Mouse (Mus musculus): ENCODE measurements around the gene Hoxb5. TPM values are rescaled to one million over a fixed set of nuclear protein-coding genes. Genes with fewer than 3 reads are reported as not detected.
A peak's percentile ranks its signal among the peaks of the same experiment; 100 is the strongest.

Gene Hoxb5
- total RNA-seq, 1 experiment from 2014 or later = 17.1 TPM

- DNase-seq = peak; percentile 88
Measured at GRCm38 (mm10) chr11:96271541-96272011, 31.6 kb upstream of the Hoxb5 start.

- peak; percentile 73 for DNase-seq
Measured at GRCm38 (mm10) chr11:96272024-96272921, 30.9 kb upstream of the Hoxb5 start.

- DNase-seq = no peak
Measured at GRCm38 (mm10) chr11:96274428-96274827, 28.7 kb upstream of the Hoxb5 start.

- DNase-seq = peak; percentile 72
Measured at GRCm38 (mm10) chr11:96275896-96276295, 27.2 kb upstream of the Hoxb5 start.

GRCm38 (mm10) chr11:96277151-96278044 is 25.7 kb upstream of the Hoxb5 start:
- DNase-seq = peak; percentile 71

GRCm38 (mm10) chr11:96278324-96278723 is 24.8 kb upstream of the Hoxb5 start:
- peak; percentile 43 for DNase-seq

GRCm38 (mm10) chr11:96278773-96279172 is 24.4 kb upstream of the Hoxb5 start:
- peak; percentile 93 for DNase-seq

- peak; percentile 51 for DNase-seq
Measured at GRCm38 (mm10) chr11:96279421-96280233, 23.5 kb upstream of the Hoxb5 start.

- DNase-seq = peak; percentile 49
Measured at GRCm38 (mm10) chr11:96280399-96281378, 22.4 kb upstream of the Hoxb5 start.

GRCm38 (mm10) chr11:96281396-96281795 is 21.7 kb upstream of the Hoxb5 start:
- DNase-seq = peak; percentile 35

- peak; percentile 74 for DNase-seq
Measured at GRCm38 (mm10) chr11:96281855-96282570, 21.1 kb upstream of the Hoxb5 start, which contains the start of gene Hoxb8. TSS of gene Hoxb8 (plus strand) at chr11:96281905.

GRCm38 (mm10) chr11:96282795-96283430 is 20.2 kb upstream of the Hoxb5 start:
- DNase-seq = peak; percentile 67

GRCm38 (mm10) chr11:96284041-96284749 is 18.9 kb upstream of the Hoxb5 start:
- DNase-seq = peak; percentile 82

- peak; percentile 89 for DNase-seq
Measured at GRCm38 (mm10) chr11:96284774-96285734, 18.1 kb upstream of the Hoxb5 start.

- DNase-seq = peak; percentile 92
Measured at GRCm38 (mm10) chr11:96285771-96286738, 17.1 kb upstream of the Hoxb5 start, which contains the start of gene Hoxb7. TSS of gene Hoxb7 (plus strand) at chr11:96286623.

Measured in adrenal gland, postnatal 14 days (tissue).